Mouse (Mus musculus): ENCODE results near the gene Gm28553.
"Not testable (repeated sequence)": the region's sequence is repeated elsewhere in the genome, so short reads cannot be mapped to it uniquely, and the experiment has no call there.

Gene Gm28553

DNA sequence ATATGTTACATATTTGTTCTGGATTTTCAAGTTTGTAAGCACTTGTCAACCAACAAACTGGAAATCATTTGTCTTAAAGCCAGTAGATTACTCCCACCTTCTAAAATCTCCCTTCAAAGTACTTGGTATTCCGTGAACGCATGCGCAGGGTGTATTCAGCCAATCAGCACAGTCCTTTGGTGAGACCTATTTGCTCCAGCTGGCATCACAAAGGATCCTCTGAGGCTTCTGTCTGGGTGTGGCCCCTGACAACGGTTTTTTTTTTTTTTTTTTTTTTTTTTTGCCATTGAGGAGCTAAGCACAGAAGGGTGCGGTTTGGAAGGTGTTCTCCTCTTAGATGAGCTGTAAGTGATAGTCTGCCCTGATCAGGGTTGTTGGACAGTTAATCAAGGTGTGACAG is at the start of gene Gm28553:
Gene Gm28553, plus strand, starts transcription at position 301 of the 400 bp plus-strand sequence.
- not testable (repeated sequence) for DNase-seq (ENCODE audit: low spot score in 2 of 2)

Measured in frontal cortex, postnatal 36 days (tissue).